Mouse (Mus musculus): Measurements from ENCODE around the gene Btg1-ps1. TPM values are rescaled to one million over a fixed set of nuclear protein-coding genes. Genes with fewer than 3 reads are reported as not detected.
"Not testable (repeated sequence)": the region's sequence is repeated elsewhere in the genome, so short reads cannot be mapped to it uniquely, and the experiment has no call there.

Gene Btg1-ps1
- not detected in 2 replicates for polyA plus RNA-seq (2012; rRNA removed)

GRCm38 (mm10) chrX:38018597-38018996 lies at the start of gene Btg1-ps1:
Btg1-ps1 (minus strand) TSS chrX:38018815.
- not testable (repeated sequence) for H3K27ac ChIP-seq (ENCODE audit: insufficient read depth, low read length); H3K4me1 ChIP-seq (ENCODE audit: control insufficient read depth, insufficient read depth, low read length); H3K4me3 ChIP-seq (ENCODE audit: insufficient read depth, low read length)

DNA sequence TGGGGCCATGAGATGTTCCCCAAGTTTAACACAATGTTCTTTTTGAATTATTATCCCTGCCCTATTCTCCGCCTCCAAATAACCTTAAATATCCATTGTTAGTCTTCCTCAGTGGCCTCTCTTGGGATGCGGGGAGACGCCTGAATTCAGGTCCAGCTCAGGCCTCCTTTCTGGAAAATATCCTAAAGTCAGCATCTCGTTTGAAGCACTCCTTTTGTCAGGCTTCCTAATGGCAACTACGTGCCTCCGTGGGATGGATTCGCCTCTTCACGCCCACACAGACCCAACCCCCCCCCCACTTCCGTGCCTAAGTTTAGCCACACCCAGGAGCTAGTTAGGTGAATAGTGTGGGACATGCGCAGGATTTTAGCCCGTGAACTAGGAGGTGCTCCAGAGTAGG lies 47.6 kb upstream of the Btg1-ps1 start, which contains the start of gene Rhox10:
Gene Rhox10, plus strand, starts transcription at position 301 of the 400 bp plus-strand sequence.
- Histone ChIP-seq H3K27ac (ENCODE audit: insufficient read depth, low read length) (no peak within 1 kb of the TSS), H3K4me1 (ENCODE audit: control insufficient read depth, insufficient read depth, low read length) (no peaks in the 10 kb centered on the region), H3K4me3 (ENCODE audit: insufficient read depth, low read length) (no peak within 1 kb of the TSS)
- TF ChIP-seq POLR2A (IDR thresholded peaks at IDR 0.05; ENCODE audit: extremely low read depth, insufficient read depth, low read length) (no peak), CTCF (IDR thresholded peaks at IDR 0.05; ENCODE audit: extremely low read depth, insufficient read depth, low read length) (no peak)

DNA sequence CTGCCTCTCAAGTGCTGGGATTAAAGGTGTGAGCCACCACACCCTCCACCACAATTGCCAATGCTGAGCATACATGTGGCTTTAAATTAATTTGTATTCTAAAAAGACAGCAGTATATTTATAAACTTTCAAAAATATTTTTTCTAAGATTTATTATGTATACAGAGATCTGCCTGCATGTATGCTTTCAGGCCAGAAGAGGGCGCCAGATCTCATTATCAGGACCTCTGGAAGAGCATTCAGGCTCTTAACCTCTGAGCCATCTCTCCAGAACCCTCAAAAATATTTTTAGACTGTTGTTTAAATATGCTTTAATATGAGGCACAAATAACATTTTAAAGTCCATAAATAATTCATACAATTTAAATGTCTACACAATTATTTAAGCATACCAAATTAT lies 42.9 kb upstream of the Btg1-ps1 start:
- H3K27ac ChIP-seq (ENCODE audit: insufficient read depth, low read length): no peak overlapping the region
- H3K4me1 ChIP-seq (ENCODE audit: control insufficient read depth, insufficient read depth, low read length): no peaks in the 10 kb centered on the region
- TF ChIP-seq POLR2A (IDR thresholded peaks at IDR 0.05; ENCODE audit: extremely low read depth, insufficient read depth, low read length) (no peak), CTCF (IDR thresholded peaks at IDR 0.05; ENCODE audit: extremely low read depth, insufficient read depth, low read length) (peak; percentile 32; the same call in 1 of the 2 replicates)
- H3K4me3 ChIP-seq (ENCODE audit: insufficient read depth, low read length): no peak overlapping the region

DNA sequence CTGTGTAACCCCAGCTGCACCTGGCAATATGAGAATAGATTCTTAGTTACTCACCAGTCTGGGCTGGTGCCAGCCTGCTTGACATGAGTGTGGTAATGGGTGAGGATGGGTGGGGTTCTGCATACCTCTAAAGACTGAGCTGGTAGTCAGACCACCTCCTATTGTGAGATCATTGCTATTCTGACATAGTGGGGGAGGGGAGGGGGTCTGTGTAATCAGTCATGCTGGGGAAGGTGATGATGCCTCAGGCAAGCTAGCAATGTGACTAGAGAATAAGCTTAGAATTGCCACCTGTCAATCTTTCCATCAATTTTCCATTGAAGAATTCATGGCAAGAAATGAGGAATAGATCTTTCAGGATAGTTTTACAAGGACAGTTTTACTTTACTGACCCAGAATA lies 24.4 kb upstream of the Btg1-ps1 start, which contains the start of gene Btg1-ps2:
Gene Btg1-ps2, minus strand, starts transcription at position 101 of the 400 bp plus-strand sequence.
- not testable (repeated sequence) for H3K27ac ChIP-seq (ENCODE audit: insufficient read depth, low read length); H3K4me1 ChIP-seq (ENCODE audit: control insufficient read depth, insufficient read depth, low read length); H3K4me3 ChIP-seq (ENCODE audit: insufficient read depth, low read length)

DNA sequence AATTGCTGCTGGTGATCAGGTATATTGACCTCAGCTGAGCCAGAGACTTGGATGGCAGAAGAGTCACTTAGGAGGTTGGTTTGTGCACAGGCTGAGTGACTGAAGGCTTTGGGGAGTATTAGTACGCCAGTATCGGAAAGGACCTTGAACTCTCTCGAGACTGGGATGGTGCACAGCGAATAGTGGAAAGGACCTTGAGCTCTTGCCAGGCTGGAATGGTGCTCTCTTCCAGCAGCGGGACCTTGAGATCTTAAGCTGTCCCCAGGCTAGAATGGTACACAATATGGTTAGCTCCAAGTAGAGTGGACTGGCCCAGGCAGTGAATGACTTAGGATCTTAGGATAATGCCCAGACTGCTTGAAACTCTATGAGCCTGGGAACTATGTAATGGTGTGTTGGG lies 21.1 kb upstream of the Btg1-ps1 start:
- Histone ChIP-seq H3K4me1 (ENCODE audit: control insufficient read depth, insufficient read depth, low read length) (no peaks in the 10 kb centered on the region), H3K4me3 (ENCODE audit: insufficient read depth, low read length) (no peak overlapping the region), H3K27ac (ENCODE audit: insufficient read depth, low read length) (no peak overlapping the region)
- TF ChIP-seq CTCF (IDR thresholded peaks at IDR 0.05; ENCODE audit: extremely low read depth, insufficient read depth, low read length): no peak
- TF ChIP-seq POLR2A (IDR thresholded peaks at IDR 0.05; ENCODE audit: extremely low read depth, insufficient read depth, low read length): no peak

GRCm38 (mm10) chrX:38033841-38034240 lies 15.2 kb upstream of the Btg1-ps1 start:
- H3K27ac ChIP-seq (ENCODE audit: insufficient read depth, low read length): no peak overlapping the region
- no peaks in the 10 kb centered on the region for H3K4me1 ChIP-seq (ENCODE audit: control insufficient read depth, insufficient read depth, low read length)
- H3K4me3 ChIP-seq (ENCODE audit: insufficient read depth, low read length): no peak overlapping the region
- no peak for TF ChIP-seq POLR2A (IDR thresholded peaks at IDR 0.05; ENCODE audit: extremely low read depth, insufficient read depth, low read length)

GRCm38 (mm10) chrX:38008756-38009155 lies 9.9 kb downstream of the Btg1-ps1 start:
- no peaks in the 10 kb centered on the region for H3K4me1 ChIP-seq (ENCODE audit: control insufficient read depth, insufficient read depth, low read length)
- H3K4me3 ChIP-seq (ENCODE audit: insufficient read depth, low read length): no peak overlapping the region
- no peak overlapping the region for H3K27ac ChIP-seq (ENCODE audit: insufficient read depth, low read length)
- no peak for TF ChIP-seq POLR2A (IDR thresholded peaks at IDR 0.05; ENCODE audit: extremely low read depth, insufficient read depth, low read length)
- no peak for TF ChIP-seq CTCF (IDR thresholded peaks at IDR 0.05; ENCODE audit: extremely low read depth, insufficient read depth, low read length)

Other genes with a start within 250 kb of the Btg1-ps1 start
- gene Rhox5, start 214.0 kb downstream of the Btg1-ps1 start, polyA plus RNA-seq (2012; rRNA removed): not detected in 2 replicates
- gene Rhox6, start 191.9 kb downstream of the Btg1-ps1 start, polyA plus RNA-seq (2012; rRNA removed): 0.09 TPM in 1 of 2 replicates, not detected in the other
- not detected in 2 replicates for gene Rhox7a, start 187.1 kb downstream of the Btg1-ps1 start, polyA plus RNA-seq (2012; rRNA removed)
- not detected in 2 replicates for gene Rhox8, start 139.9 kb downstream of the Btg1-ps1 start, polyA plus RNA-seq (2012; rRNA removed)
- not detected in 2 replicates for gene Rhox7b, start 121.6 kb downstream of the Btg1-ps1 start, polyA plus RNA-seq (2012; rRNA removed)
- gene Rhox9, start 117.0 kb downstream of the Btg1-ps1 start, polyA plus RNA-seq (2012; rRNA removed): not detected in 2 replicates
- not detected in 2 replicates for gene Btg1-ps2, start 24.3 kb upstream of the Btg1-ps1 start, polyA plus RNA-seq (2012; rRNA removed)
- not detected in 2 replicates for gene Rhox10, start 47.7 kb upstream of the Btg1-ps1 start, polyA plus RNA-seq (2012; rRNA removed)
- gene Rhox11, start 66.3 kb upstream of the Btg1-ps1 start, polyA plus RNA-seq (2012; rRNA removed): not detected in 2 replicates
- gene Rhox12, start 92.1 kb upstream of the Btg1-ps1 start, polyA plus RNA-seq (2012; rRNA removed): not detected in 2 replicates
- not detected in 2 replicates for gene Rhox13, start 102.4 kb upstream of the Btg1-ps1 start, polyA plus RNA-seq (2012; rRNA removed)
- 9.7 and 10.0 TPM in 2 replicates for gene Zbtb33, start 171.0 kb upstream of the Btg1-ps1 start, polyA plus RNA-seq (2012; rRNA removed)
- gene Tmem255a, start 233.6 kb upstream of the Btg1-ps1 start, polyA plus RNA-seq (2012; rRNA removed): 8.8 and 10.1 TPM in 2 replicates